Mouse (Mus musculus) spleen, adult 2 months (tissue): ENCODE results near the gene Las1l. TPM values are rescaled to one million over a fixed set of nuclear protein-coding genes. Genes with fewer than 3 reads are reported as not detected.
A peak's percentile ranks its signal among the peaks of the same experiment; 100 is the strongest.
"Not testable (repeated sequence)": the region's sequence is repeated elsewhere in the genome, so short reads cannot be mapped to it uniquely, and the experiment has no call there.

Experiments
- DNase-seq, 2 experiments: peaks; one replicate each; pipeline versions ENCODE4 v3.0.0 to v3.0.0-alpha.2; 2012 to 2021; ENCODE audit warnings: low spot score in 2 of 2, low read depth in 1 of 2
- H3K27ac ChIP-seq: fragments of 200-500 bp; 2 replicates; pipeline ENCODE4 v1.5.1; 2012; ENCODE audit warnings: low read length, inconsistent platforms; ENCODE audit not compliant: insufficient read depth
- H3K27me3 ChIP-seq: fragments of 200-500 bp; 2 replicates; pipeline ENCODE4 v1.6.1; 2012; ENCODE audit warnings: mild to moderate bottlenecking, moderate library complexity, low read length, inconsistent platforms; ENCODE audit not compliant: control insufficient read depth, insufficient read depth
- H3K36me3 ChIP-seq: fragments of 200-500 bp; 2 replicates; pipeline ENCODE4 v1.6.1; 2012; ENCODE audit warnings: mild to moderate bottlenecking, low read length, inconsistent platforms; ENCODE audit not compliant: control insufficient read depth, insufficient read depth
- H3K4me1 ChIP-seq: fragments of 200-500 bp; 2 replicates; pipeline ENCODE4 v1.6.1; 2011; ENCODE audit warnings: inconsistent platforms; ENCODE audit not compliant: control insufficient read depth, insufficient read depth, insufficient read length
- H3K4me3 ChIP-seq: fragments of 200-500 bp; 2 replicates; pipeline ENCODE4 v1.5.1; 2011; ENCODE audit warnings: mild to moderate bottlenecking, inconsistent platforms; ENCODE audit not compliant: insufficient read depth, insufficient read length; ENCODE audit errors: extremely low read depth
- CTCF ChIP-seq: fragments of 200-500 bp; IDR thresholded peaks from 2 replicates; pipeline ENCODE4 v1.5.1; 2011; ENCODE audit warnings: mild to moderate bottlenecking, inconsistent platforms; ENCODE audit not compliant: insufficient read depth, insufficient read length, insufficient replicate concordance; ENCODE audit errors: extremely low read depth
- POLR2A ChIP-seq: fragments of 200-500 bp; IDR thresholded peaks from 2 replicates; pipeline ENCODE4 v1.6.1; 2011; ENCODE audit warnings: low read depth, low read length, inconsistent platforms
- WGBS: fragments of 180-500 bp; shearing (Covaris S2); methylation state at CpG from one replicate; pipeline ENCODE4 v1.1.7; 2018; 5-methylcytosine and 5-hydroxymethylcytosine counted together
- polyA plus RNA-seq: library from polyadenylated mRNA; depleted of rRNA; stranded (reverse); fragments of >200 nt; gene quantifications from 2 replicates; pipeline ENCODE4 v1.2.3, GENCODE M21; 2012

Gene Las1l
- polyA plus RNA-seq, 1 experiment: 9.3 TPM

DNA sequence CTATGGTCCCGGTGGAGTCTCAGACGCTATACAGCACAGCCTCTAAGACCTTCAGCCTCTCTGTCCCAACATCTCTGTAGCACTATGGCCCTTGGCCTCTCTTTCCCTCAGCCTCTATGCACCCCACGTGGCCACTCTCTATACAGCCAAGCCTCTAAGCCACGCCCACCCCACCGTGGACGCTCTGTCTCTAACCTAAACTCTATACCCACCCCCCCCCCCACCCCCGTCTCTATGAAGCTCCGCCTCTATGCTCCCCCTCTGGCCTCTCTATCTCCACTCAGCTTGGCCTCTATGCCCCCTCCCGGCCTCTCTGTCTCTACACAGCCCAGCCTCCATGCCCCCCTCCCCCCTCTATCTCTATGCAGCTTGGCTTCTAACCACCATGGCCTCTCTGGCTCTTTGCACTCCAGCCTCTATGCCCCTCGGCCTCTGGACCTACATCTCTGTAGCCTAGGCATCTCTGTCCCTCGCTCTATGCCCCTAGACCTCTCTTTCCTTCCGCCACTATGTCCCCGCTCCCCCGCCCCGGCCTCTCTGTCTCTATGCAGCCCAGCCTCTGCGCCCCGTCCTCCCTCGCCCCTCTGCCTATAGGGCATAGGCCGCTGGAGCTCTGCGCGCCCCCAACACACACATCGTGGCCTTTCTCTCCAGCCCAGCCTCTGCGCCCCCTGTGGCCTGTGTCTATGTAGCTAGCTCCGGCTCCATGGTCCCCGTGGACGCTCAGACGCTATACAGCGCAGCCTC is 11.3 kb upstream of the Las1l start:
- TF ChIP-seq CTCF (no peak), POLR2A (no peak)
- peak overlapping the region; percentile 57 for H3K27ac ChIP-seq
- no peaks in the 10 kb centered on the region for H3K27me3 ChIP-seq
- DNase-seq: peak; percentile 55 to 59
- peak overlapping the region; percentile 59 for H3K4me3 ChIP-seq
- H3K4me1 ChIP-seq: no peaks in the 10 kb centered on the region; the same call in 1 of the 2 replicates
- no peaks in the 10 kb centered on the region for H3K36me3 ChIP-seq
- WGBS: 31% methylated on average over 25 of the region's 28 CpGs

DNA sequence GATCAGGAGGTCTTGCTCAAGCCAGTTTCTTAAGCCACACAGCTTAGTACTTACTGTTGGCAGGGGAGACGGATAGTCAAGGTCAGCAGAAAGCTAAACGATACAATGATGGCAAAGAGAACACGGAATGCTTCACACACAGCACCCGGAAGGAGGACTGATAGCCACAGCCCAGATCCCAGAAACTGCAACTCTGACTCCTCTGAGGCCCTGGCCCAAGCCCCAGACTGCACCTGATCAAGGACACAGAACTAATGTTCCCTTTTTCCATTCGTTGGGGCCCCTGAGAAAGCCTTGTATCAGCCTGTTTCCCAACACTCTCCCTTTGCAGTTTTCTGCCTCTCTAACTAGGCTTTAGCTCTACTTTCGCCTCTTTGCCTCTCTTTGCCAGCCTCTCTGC is 8.3 kb upstream of the Las1l start:
- Histone ChIP-seq H3K27me3 (no peaks in the 10 kb centered on the region), H3K4me1 (no peaks in the 10 kb centered on the region; the same call in 1 of the 2 replicates), H3K4me3 (no peak overlapping the region), H3K27ac (no peak overlapping the region), H3K36me3 (no peaks in the 10 kb centered on the region)
- no peak for TF ChIP-seq POLR2A
- TF ChIP-seq CTCF: no peak
- WGBS: 77% methylated on average over 6 of the region's 6 CpGs
- no peak for DNase-seq

DNA sequence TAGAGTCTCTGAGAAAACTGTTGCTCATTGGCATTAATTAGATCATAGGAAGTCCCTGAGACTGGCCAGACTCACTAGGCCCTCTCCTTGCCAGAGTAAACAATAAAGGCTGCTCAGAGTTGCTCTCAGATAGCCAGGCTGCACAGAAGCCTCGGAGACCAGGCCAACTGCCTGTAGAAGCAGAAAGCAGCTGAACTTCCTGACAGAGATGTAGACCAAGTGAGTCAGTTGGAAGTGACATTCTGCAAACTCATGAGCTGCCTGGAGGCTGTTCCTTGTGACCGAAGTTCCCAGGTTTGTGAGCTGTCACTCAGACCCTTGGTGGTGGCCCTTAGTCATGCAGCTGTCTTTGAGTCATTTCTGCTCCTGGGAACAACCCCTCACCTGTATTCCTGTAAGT is 6.6 kb upstream of the Las1l start:
- H3K27me3 ChIP-seq: no peaks in the 10 kb centered on the region
- no peak overlapping the region for H3K4me3 ChIP-seq
- WGBS: 51% methylated on average over 2 of the region's 2 CpGs
- no peak overlapping the region for H3K27ac ChIP-seq
- no peak for DNase-seq
- H3K36me3 ChIP-seq: no peaks in the 10 kb centered on the region
- H3K4me1 ChIP-seq: no peaks in the 10 kb centered on the region; the same call in 1 of the 2 replicates
- no peak for TF ChIP-seq CTCF
- no peak for TF ChIP-seq POLR2A

DNA sequence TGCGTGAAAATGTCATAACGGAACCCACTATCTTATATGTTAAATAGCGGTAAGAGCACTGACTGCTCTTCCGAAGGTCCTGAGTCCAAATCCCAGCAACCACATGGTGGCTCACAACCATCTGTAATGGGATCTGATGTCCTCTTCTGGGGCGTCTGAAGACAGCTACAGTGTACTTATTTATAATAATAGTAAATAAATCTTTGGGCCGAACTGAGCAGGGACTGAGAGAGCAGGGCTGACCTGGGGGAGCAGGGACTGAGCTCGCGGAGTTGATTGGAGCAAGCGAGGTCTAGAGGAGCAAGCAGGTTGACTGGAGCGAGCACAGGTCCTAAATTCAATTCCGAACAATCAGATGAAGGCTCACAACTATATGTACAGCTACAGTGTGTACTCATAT is 699 bp upstream of the Las1l start:
- DNase-seq, H3K27me3 ChIP-seq, H3K4me1 ChIP-seq, H3K27ac ChIP-seq, H3K36me3 ChIP-seq: not testable (repeated sequence)
- H3K4me3 ChIP-seq: peak overlapping the region; percentile 23
- WGBS: 47% methylated on average over 11 of the region's 11 CpGs

DNA sequence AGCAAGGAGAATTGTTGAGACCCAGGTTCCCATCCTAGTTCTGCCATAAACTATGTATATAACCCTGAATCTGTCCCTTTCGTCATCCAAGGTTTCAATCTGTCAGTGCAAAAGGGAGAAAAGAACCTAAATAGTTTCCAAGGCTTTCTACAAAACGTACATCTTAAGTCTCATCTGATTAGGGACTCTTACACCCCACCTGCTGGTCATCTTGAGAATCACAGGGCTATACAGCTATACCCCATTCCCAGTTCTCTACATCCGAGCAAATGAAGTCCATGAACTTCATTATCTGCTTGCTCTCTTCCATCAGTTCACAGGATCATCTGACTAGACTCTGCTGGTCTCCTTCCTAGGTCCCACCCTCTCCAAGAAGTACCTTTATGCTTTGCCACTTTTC is 6.0 kb downstream of the Las1l start:
- Histone ChIP-seq H3K4me3 (no peak overlapping the region), H3K36me3 (peaks cover 12% of the 10 kb centered on the region), H3K27ac (no peak overlapping the region), H3K27me3 (no peaks in the 10 kb centered on the region), H3K4me1 (peaks cover 1% of the 10 kb centered on the region; the same call in 1 of the 2 replicates)
- WGBS: 54% methylated on average over 3 of the region's 3 CpGs
- DNase-seq: peak in 1 of 2 experiments; percentile 7
- no peak for TF ChIP-seq CTCF
- TF ChIP-seq POLR2A: no peak

DNA sequence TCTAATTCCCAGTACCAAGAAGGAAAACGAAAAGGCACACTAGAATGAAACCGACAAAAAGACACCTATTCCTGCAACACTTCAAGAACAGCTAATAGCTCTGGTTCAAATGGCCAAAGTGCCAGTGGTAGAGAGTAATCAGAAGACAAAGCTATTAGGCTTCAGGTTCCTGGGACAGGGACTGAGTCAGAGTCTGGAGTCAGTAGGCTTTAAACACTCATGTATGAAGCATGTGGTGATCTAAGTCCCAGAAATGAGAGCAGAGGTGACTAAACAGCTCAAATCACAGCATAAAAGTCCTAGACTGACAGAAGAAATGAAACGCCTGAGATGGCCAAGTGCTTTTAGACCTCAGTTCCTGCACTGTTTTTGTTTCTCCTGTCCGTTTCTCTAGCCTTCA is 8.6 kb downstream of the Las1l start:
- Histone ChIP-seq H3K4me1 (no peaks in the 10 kb centered on the region), H3K36me3 (peaks cover 17% of the 10 kb centered on the region), H3K27me3 (no peaks in the 10 kb centered on the region), H3K27ac (no peak overlapping the region), H3K4me3 (no peak overlapping the region)
- no peak for TF ChIP-seq CTCF
- no peak for TF ChIP-seq POLR2A
- no peak for DNase-seq
- WGBS: 91% methylated on average over 4 of the region's 4 CpGs

DNA sequence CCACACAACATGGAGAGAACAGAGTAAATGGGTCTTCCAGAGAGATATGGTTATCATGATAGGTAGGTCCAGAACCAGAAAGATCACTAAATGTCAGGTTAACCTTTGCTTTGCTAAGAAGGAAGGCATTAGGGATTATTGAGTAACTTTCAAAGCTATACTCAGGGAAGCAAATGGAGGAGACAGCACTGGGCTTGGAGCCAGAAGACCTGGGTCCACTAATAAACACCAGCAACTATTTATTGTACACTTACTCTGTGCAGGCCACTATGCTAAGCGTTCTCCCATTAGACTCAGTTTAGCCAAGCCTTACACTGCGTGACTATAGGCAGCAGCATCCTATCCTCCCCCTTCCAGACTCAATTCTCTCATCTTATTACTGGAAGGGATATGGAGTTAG is 11.3 kb downstream of the Las1l start:
- no peak overlapping the region for H3K4me3 ChIP-seq
- no peak for DNase-seq
- no peaks in the 10 kb centered on the region for H3K27me3 ChIP-seq
- no peaks in the 10 kb centered on the region for H3K4me1 ChIP-seq
- 98% methylated on average over 2 of the region's 2 CpGs for WGBS
- H3K36me3 ChIP-seq: peaks cover 15% of the 10 kb centered on the region
- H3K27ac ChIP-seq: no peak overlapping the region
- TF ChIP-seq CTCF (no peak), POLR2A (no peak)
